Mouse (Mus musculus): ENCODE results near the gene Rnaset2a. TPM values are rescaled to one million over a fixed set of nuclear protein-coding genes. Genes with fewer than 3 reads are reported as not detected.

Rnaset2a gene
- polyA plus RNA-seq, 1 experiment from 2014 or later = 16.2 TPM

Other genes starting within 250 kb of the Rnaset2a start
- 0.34 and 0.44 TPM in 2 replicates for gene Tagap, start 222.1 kb downstream of the Rnaset2a start, polyA plus RNA-seq (2016; fragmentation: Nextera tagmentation; extraction: Ambion mirVana)
- 60.5 and 71.0 TPM in 2 replicates for gene Rsph3a, start 202.5 kb downstream of the Rnaset2a start, polyA plus RNA-seq (2016; fragmentation: Nextera tagmentation; extraction: Ambion mirVana)
- 0.21 and 0.27 TPM in 2 replicates for gene Gm49673, start 309 bp downstream of the Rnaset2a start, polyA plus RNA-seq (2016; fragmentation: Nextera tagmentation; extraction: Ambion mirVana)
- 55.9 and 58.2 TPM in 2 replicates for gene Fgfr1op, start 17.4 kb upstream of the Rnaset2a start, polyA plus RNA-seq (2016; fragmentation: Nextera tagmentation; extraction: Ambion mirVana)
- gene Ccr6, start 87.9 kb upstream of the Rnaset2a start, polyA plus RNA-seq (2016; fragmentation: Nextera tagmentation; extraction: Ambion mirVana) = not detected in 2 replicates
- 77.0 and 90.5 TPM in 2 replicates for gene Mpc1, start 134.8 kb upstream of the Rnaset2a start, polyA plus RNA-seq (2016; fragmentation: Nextera tagmentation; extraction: Ambion mirVana)
- gene Sft2d1, start 163.0 kb upstream of the Rnaset2a start, polyA plus RNA-seq (2016; fragmentation: Nextera tagmentation; extraction: Ambion mirVana) = 67.1 and 81.1 TPM in 2 replicates
- 0.73 and 0.86 TPM in 2 replicates for gene Prr18, start 189.4 kb upstream of the Rnaset2a start, polyA plus RNA-seq (2016; fragmentation: Nextera tagmentation; extraction: Ambion mirVana)
- gene T2, start 207.9 kb upstream of the Rnaset2a start, polyA plus RNA-seq (2016; fragmentation: Nextera tagmentation; extraction: Ambion mirVana) = 0.43 and 0.46 TPM in 2 replicates